Mouse (Mus musculus): ENCODE results near the gene Eci1. TPM values are rescaled to one million over a fixed set of nuclear protein-coding genes. Genes with fewer than 3 reads are reported as not detected.

Eci1 gene
- polyA plus RNA-seq, 1 experiment: 10.6 TPM

DNA sequence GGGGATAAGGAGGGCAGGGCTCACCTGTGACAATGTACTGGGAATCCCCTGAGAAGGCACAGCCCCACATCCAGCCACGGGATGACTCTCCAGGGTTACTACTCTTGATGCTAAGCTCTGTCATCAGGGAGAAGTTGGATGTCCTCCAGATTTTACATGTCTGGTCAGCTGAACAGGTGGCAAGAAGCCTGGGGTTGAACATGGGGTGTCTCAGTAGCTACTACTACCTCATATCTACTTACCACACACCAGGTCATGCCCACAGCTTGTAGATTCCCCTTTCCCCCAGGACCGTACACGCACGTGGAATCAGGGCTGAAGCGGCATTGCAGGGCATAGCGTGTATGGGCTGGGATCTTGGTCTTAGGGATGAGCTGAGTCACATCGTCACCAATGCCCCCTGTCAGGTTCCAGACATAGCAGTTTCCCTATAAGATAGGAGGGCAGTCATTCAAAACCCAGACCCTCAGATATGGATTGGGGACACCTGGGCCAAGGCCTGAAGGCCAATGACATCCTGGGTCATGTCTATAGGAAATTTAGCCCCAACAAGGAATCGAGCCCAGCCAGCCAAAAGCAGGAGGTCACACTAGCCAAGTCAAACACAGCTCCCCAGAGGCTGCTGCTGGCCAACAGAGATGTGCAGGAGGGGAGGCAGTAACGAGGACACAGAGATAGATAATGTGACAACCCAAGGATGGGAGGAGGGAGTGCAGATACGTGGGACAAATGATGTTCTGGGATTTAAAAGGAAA is 49.8 kb downstream of the Eci1 start:
- no peaks in the 10 kb centered on the region for H3K27me3 ChIP-seq (ENCODE audit: control insufficient read depth)
- TF ChIP-seq TAL1 (IDR thresholded peaks at IDR 0.05; ENCODE audit: low read length): no peak
- TF ChIP-seq GATA1 (IDR thresholded peaks at IDR 0.05; ENCODE audit: low read length): no peak
- no peak overlapping the region for H3K4me3 ChIP-seq (replicated peaks)
- peaks cover 65% of the 10 kb centered on the region for H3K4me1 ChIP-seq (ENCODE audit: control insufficient read depth)
- peaks cover 70% of the 10 kb centered on the region for H3K36me3 ChIP-seq (ENCODE audit: control insufficient read depth)
- H3K9me3 ChIP-seq (ENCODE audit: control insufficient read depth, low read length): no peaks in the 10 kb centered on the region

DNA sequence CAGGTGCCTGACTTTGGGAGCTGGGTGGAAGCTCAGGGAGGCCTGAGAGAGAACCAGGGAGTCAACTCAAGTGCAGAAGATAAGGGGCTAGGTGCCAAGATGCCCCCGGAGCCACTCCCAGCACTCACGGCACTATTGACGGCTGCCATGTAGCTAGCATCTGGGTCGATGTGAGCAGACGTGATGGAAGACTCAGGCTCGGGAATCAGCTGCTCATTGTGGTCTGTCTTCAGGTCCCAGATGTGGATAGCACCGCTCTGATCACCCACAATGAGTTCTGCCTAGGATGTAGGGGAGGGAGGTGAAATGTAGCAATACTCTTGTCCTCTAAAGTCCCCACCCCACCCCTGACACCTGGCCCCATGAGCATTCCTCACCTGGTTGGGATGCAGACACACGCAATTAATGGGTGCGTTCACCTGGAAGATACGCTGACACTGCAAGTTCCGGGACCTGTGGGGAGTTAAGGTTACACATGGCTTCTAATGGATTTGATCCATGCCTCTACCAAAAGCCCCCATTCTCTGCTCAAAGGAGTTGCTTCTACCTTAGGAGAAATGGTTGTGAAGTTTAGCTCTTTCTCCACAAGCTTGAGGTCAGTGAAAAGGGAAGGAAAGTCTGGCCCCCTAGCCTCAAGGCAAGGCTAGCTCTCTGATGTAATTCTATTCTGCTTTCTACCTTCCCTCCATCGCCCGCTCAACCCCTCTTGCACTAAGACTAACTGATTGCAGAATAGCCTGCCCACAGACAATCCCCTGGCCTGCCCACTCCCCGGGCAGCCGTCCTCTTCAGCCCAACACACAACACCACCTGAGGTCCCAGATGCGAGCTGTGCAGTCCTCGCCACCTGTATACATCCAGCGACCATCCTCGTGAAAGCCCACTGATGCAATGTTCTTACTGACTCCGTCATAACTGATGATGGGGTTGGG is 50.9 kb downstream of the Eci1 start:
- Histone ChIP-seq H3K36me3 (ENCODE audit: control insufficient read depth) (peaks cover 59% of the 10 kb centered on the region), H3K9me3 (ENCODE audit: control insufficient read depth, low read length) (no peaks in the 10 kb centered on the region), H3K27me3 (ENCODE audit: control insufficient read depth) (no peaks in the 10 kb centered on the region), H3K4me1 (ENCODE audit: control insufficient read depth) (peaks cover 56% of the 10 kb centered on the region), H3K4me3 (replicated peaks) (peak overlapping the region; percentile 90)
- no peak for TF ChIP-seq TAL1 (IDR thresholded peaks at IDR 0.05; ENCODE audit: low read length)
- no peak for TF ChIP-seq GATA1 (IDR thresholded peaks at IDR 0.05; ENCODE audit: low read length)

DNA sequence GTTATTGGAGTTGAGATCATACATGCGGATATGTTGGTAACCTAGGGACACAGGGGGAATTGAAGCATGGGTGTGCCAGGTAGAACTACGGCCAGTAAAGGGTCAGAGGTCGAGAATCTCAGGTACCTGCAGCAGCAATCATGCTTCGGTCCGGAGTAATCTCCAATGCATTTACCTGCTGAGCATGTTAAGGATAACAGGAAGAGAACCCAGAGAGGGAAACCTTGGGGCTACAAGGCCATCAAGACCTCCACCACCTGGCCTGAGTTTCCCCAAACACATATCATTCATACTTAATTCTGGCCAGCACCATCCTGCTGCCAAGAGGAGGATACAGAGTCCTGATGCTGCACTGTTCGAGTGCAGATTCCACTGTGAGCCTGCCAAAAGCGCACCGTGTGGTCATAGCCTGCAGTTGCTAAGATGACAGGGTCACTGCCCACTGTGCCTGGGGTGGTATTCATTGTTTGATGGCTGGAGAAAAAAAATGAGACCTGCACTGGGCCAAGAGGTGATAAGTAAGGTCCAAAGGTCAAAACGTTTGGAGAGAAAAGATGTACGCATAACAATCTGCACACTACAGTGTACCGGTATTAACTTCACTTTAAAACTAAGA is 51.7 kb downstream of the Eci1 start:
- H3K9me3 ChIP-seq (ENCODE audit: control insufficient read depth, low read length): no peaks in the 10 kb centered on the region
- peaks cover 51% of the 10 kb centered on the region for H3K36me3 ChIP-seq (ENCODE audit: control insufficient read depth)
- H3K27me3 ChIP-seq (ENCODE audit: control insufficient read depth): no peaks in the 10 kb centered on the region
- TF ChIP-seq TAL1 (IDR thresholded peaks at IDR 0.05; ENCODE audit: low read length) (no peak), GATA1 (IDR thresholded peaks at IDR 0.05; ENCODE audit: low read length) (no peak)
- H3K4me1 ChIP-seq (ENCODE audit: control insufficient read depth): peaks cover 48% of the 10 kb centered on the region
- peak overlapping the region; percentile 90 for H3K4me3 ChIP-seq (replicated peaks)

- TF ChIP-seq TAL1 (IDR thresholded peaks at IDR 0.05; ENCODE audit: low read length): no peak
- TF ChIP-seq GATA1 (IDR thresholded peaks at IDR 0.05; ENCODE audit: low read length): no peak
- Histone ChIP-seq H3K27me3 (ENCODE audit: control insufficient read depth) (peaks cover 3% of the 10 kb centered on the region), H3K9me3 (ENCODE audit: control insufficient read depth, low read length) (no peaks in the 10 kb centered on the region), H3K4me1 (ENCODE audit: control insufficient read depth) (peaks cover 41% of the 10 kb centered on the region), H3K4me3 (replicated peaks) (peak within 1 kb of the TSS; percentile 90), H3K36me3 (ENCODE audit: control insufficient read depth) (peaks cover 44% of the 10 kb centered on the region)
Measured at GRCm38 (mm10) chr17:24478663-24479380, 52.4 kb downstream of the Eci1 start, which contains the start of gene Mlst8. Gene Mlst8, minus strand, starts transcription at chr17:24479078.

GRCm38 (mm10) chr17:24479431-24479830 is 53.0 kb downstream of the Eci1 start:
- peak overlapping the region; percentile 90 for H3K4me3 ChIP-seq (replicated peaks)
- peaks cover 38% of the 10 kb centered on the region for H3K36me3 ChIP-seq (ENCODE audit: control insufficient read depth)
- TF ChIP-seq GATA1 (IDR thresholded peaks at IDR 0.05; ENCODE audit: low read length) (no peak), TAL1 (IDR thresholded peaks at IDR 0.05; ENCODE audit: low read length) (no peak)
- no peaks in the 10 kb centered on the region for H3K9me3 ChIP-seq (ENCODE audit: control insufficient read depth, low read length)
- H3K4me1 ChIP-seq (ENCODE audit: control insufficient read depth): peaks cover 36% of the 10 kb centered on the region
- H3K27me3 ChIP-seq (ENCODE audit: control insufficient read depth): peaks cover 4% of the 10 kb centered on the region

DNA sequence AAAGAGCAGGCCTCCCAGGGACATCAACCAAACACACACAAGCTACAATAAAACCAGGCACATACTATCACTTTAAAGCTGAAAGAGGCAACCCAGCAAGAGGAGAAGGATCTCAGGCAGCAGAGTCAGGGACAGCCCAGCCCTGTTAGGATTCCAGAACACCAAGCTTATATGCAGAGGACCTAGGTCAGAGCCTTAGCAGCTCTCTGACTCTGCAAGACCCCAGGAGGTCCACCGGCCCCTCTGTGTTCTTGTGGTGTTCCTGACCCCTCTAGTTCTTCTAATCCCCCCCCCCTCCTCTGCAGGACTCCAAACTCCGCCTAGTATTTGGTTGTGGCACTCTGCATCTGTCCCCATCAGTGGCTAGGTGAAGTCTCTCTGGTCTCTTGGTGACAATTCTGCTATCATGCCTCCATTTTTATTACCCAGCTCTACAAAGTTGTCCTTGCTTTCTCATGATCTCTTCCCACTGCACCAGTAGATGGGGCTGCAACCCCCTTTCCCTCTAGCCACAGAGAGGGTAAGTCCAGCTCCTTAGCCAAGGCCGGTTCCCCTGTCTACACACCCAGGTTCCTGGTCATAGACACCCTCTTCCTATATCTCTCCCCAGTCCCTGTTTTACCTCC is 53.9 kb downstream of the Eci1 start:
- Histone ChIP-seq H3K4me1 (ENCODE audit: control insufficient read depth) (peaks cover 36% of the 10 kb centered on the region), H3K36me3 (ENCODE audit: control insufficient read depth) (peaks cover 29% of the 10 kb centered on the region), H3K27me3 (ENCODE audit: control insufficient read depth) (peaks cover 12% of the 10 kb centered on the region), H3K4me3 (replicated peaks) (peak overlapping the region; percentile 19), H3K9me3 (ENCODE audit: control insufficient read depth, low read length) (no peaks in the 10 kb centered on the region)
- no peak for TF ChIP-seq GATA1 (IDR thresholded peaks at IDR 0.05; ENCODE audit: low read length)
- TF ChIP-seq TAL1 (IDR thresholded peaks at IDR 0.05; ENCODE audit: low read length): no peak

- Histone ChIP-seq H3K36me3 (ENCODE audit: control insufficient read depth) (peaks cover 20% of the 10 kb centered on the region), H3K4me1 (ENCODE audit: control insufficient read depth) (peaks cover 38% of the 10 kb centered on the region), H3K4me3 (replicated peaks) (no peak overlapping the region), H3K27me3 (ENCODE audit: control insufficient read depth) (peaks cover 19% of the 10 kb centered on the region), H3K9me3 (ENCODE audit: control insufficient read depth, low read length) (no peaks in the 10 kb centered on the region)
- no peak for TF ChIP-seq GATA1 (IDR thresholded peaks at IDR 0.05; ENCODE audit: low read length)
- TF ChIP-seq TAL1 (IDR thresholded peaks at IDR 0.05; ENCODE audit: low read length): no peak
Measured at GRCm38 (mm10) chr17:24481027-24481815, 54.8 kb downstream of the Eci1 start.

Data from erythroblast, embryonic 14.5 days (primary cell).